Mouse (Mus musculus) megakaryocyte, embryonic 14.5 days (primary cell): ENCODE data around the gene Wfs1.

Experiments
- FLI1 ChIP-seq: IDR thresholded peaks from 2 replicates; pipeline ENCODE4 v1.6.1; 2012; ENCODE audit warnings: low read length, inconsistent platforms, mixed read lengths
- GATA1 ChIP-seq: IDR thresholded peaks from 3 replicates; pipeline ENCODE4 v1.6.1; 2012; ENCODE audit warnings: mixed read lengths, low read length, inconsistent platforms, borderline replicate concordance

- no peak for TF ChIP-seq GATA1
- no peak for TF ChIP-seq FLI1
Measured at GRCm38 (mm10) chr5:36917245-36917644, 71.8 kb downstream of the Wfs1 start.
